Mouse (Mus musculus): ENCODE measurements around the gene Ak4. TPM values are rescaled to one million over a fixed set of nuclear protein-coding genes. Genes with fewer than 3 reads are reported as not detected.
A peak's percentile ranks its signal among the peaks of the same experiment; 100 is the strongest.

The Ak4 gene
- polyA plus RNA-seq, 1 experiment from 2014 or later = 11.6 TPM

DNA sequence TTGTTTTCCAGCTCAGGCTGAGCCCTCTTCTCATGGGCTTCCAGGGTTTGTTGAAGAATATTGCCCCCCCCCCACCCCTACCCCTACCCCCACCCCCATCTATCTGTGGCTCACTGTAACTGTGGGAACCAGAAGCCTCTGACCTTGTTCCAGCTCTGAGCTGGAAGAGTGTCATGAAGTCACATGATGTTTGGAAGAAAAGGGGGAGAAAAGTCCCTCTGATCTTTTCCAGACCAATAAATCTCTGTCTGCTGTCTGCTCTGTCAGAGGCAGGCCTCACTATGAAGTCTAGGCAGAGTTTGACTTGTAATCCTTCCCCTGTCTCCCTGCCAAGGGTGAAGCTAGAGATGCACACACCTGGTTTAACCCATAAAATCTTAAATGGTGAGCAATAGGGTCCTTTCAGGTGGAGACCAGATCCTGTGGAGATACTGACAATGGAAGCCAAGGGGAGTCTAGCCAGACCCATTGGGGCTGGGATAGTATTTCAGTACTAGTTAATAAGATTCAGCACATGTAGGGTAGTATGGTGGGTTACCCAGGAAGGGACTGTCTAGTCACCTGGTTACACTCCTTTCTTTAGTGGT is 74.6 kb downstream of the Ak4 start:
- Histone ChIP-seq H3K4me3 (ENCODE audit: low read depth, low read length) (no peak overlapping the region), H3K9me3 (ENCODE audit: control insufficient read depth, low read length) (no peaks in the 10 kb centered on the region), H3K27me3 (ENCODE audit: control insufficient read depth, insufficient read depth, low read length) (peaks cover 25% of the 10 kb centered on the region), H3K36me3 (ENCODE audit: control insufficient read depth, insufficient read depth, low read length) (no peaks in the 10 kb centered on the region), H3K4me1 (ENCODE audit: control insufficient read depth, insufficient read depth, low read length) (peaks cover 5% of the 10 kb centered on the region; the same call in 1 of the 2 replicates), H3K27ac (ENCODE audit: low read depth, low read length) (no peak overlapping the region), H3K9ac (ENCODE audit: low read length) (no peak overlapping the region), H3K4me2 (ENCODE audit: low read depth) (no peak overlapping the region)
- ATAC-seq (ENCODE audit: insufficient read depth, low FRiP score, low TSS enrichment) (no peak), DNase-seq (ENCODE audit: low spot score) (no peak)

DNA sequence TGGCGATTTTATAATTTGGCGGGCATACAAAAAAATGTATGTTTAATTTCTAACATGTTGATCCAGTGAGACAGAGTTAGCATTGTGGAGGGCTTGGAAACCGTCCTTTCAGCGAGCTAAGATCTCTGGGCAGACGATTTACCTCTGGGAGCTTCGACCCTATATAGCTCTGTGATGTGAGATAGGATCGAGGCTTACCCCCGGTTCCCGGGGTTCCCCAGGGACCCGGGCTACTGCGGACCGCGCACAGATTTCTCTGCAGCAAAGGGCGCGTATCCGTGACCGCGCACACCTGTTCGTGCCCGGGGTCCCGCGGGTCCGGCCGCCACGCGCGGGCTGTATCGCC is 77.1 kb downstream of the Ak4 start:
- peak overlapping the region; percentile 65 for H3K9ac ChIP-seq (ENCODE audit: low read length)
- H3K27me3 ChIP-seq (ENCODE audit: control insufficient read depth, insufficient read depth, low read length) = peaks cover 25% of the 10 kb centered on the region
- DNase-seq (ENCODE audit: low spot score) (no peak), ATAC-seq (ENCODE audit: insufficient read depth, low FRiP score, low TSS enrichment) (peak; percentile 39; the same call in 1 of the 2 replicates)
- H3K27ac ChIP-seq (ENCODE audit: low read depth, low read length) = no peak overlapping the region
- H3K4me1 ChIP-seq (ENCODE audit: control insufficient read depth, insufficient read depth, low read length) = peaks cover 5% of the 10 kb centered on the region; the same call in 1 of the 2 replicates
- peak overlapping the region; percentile 95 for H3K4me2 ChIP-seq (ENCODE audit: low read depth)
- no peaks in the 10 kb centered on the region for H3K36me3 ChIP-seq (ENCODE audit: control insufficient read depth, insufficient read depth, low read length)
- under 1% methylated on average over 28 of the region's 28 CpGs for WGBS
- no peaks in the 10 kb centered on the region for H3K9me3 ChIP-seq (ENCODE audit: control insufficient read depth, low read length)
- H3K4me3 ChIP-seq (ENCODE audit: low read depth, low read length) = peak overlapping the region; percentile 59

DNA sequence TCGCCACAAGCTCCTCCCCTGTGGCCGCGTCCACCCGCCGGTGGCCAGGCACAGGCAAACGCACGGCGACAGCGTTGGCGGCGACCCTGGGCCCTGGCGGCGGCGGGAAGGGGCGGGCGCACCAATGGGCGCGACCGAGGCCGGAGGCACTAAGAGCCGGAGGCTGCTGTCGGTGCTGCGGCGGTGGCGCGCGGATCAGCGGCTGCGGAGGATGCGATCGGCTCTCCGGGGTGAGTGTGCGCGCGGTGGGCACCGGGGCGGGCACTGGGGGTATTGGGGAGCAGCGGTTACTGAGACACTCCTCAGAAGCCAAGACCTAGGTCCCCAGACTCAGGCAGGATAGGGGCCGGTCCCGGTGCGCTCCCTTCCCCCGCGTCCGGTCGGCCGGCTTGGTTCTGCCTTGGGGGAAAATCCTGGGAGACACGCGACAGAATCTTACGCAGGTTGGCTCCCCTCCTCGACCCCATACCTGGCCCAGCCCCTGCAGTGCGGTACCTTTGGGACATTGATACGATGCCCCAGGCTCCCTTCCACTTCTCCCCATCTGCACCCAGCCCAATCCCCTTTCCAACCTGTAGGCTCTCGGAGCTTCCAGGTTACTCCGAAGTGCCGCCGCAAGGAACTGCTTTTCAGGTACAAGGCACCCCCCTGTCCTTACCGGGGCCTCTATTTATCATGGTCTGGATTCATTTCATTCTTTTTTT is 77.6 kb downstream of the Ak4 start, which contains the start of gene Dnajc6:
TSS of gene Dnajc6 (plus strand) at position 115 of the 704 bp plus-strand sequence.
- DNase-seq (ENCODE audit: low spot score) (peak; percentile 62), ATAC-seq (ENCODE audit: insufficient read depth, low FRiP score, low TSS enrichment) (peak; percentile 55)
- no peaks in the 10 kb centered on the region for H3K9me3 ChIP-seq (ENCODE audit: control insufficient read depth, low read length)
- H3K36me3 ChIP-seq (ENCODE audit: control insufficient read depth, insufficient read depth, low read length) = no peaks in the 10 kb centered on the region
- H3K4me1 ChIP-seq (ENCODE audit: control insufficient read depth, insufficient read depth, low read length) = peaks cover 5% of the 10 kb centered on the region; the same call in 1 of the 2 replicates
- peak within 1 kb of the TSS; percentile 95 for H3K4me2 ChIP-seq (ENCODE audit: low read depth)
- no peak within 1 kb of the TSS for H3K27ac ChIP-seq (ENCODE audit: low read depth, low read length)
- under 1% methylated on average over 55 of the region's 57 CpGs for WGBS
- peak within 1 kb of the TSS; percentile 59 for H3K4me3 ChIP-seq (ENCODE audit: low read depth, low read length)
- peaks cover 25% of the 10 kb centered on the region for H3K27me3 ChIP-seq (ENCODE audit: control insufficient read depth, insufficient read depth, low read length)
- peak within 1 kb of the TSS; percentile 65 for H3K9ac ChIP-seq (ENCODE audit: low read length)

DNA sequence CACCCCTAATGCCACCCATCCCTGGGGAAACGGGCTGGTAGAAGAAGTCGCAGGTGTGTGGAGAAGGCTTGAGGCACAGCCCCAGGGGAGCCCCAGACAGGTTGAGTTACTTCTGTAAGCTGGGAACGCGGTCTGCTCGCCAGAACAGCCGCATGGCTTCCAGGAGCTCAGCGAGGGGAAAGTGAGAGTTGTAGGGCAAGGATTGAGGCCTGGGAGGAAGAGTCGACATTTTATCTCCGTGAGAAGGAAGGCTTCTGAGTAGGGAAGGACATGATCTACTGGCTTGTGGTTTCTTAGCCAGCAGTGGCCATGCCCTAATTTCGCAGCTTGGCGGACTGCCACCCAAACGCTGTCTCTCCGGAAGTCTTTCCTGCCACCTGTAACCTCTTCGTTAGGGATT is 78.3 kb downstream of the Ak4 start:
- no peaks in the 10 kb centered on the region for H3K9me3 ChIP-seq (ENCODE audit: control insufficient read depth, low read length)
- H3K27me3 ChIP-seq (ENCODE audit: control insufficient read depth, insufficient read depth, low read length) = peaks cover 25% of the 10 kb centered on the region
- no peak overlapping the region for H3K9ac ChIP-seq (ENCODE audit: low read length)
- DNase-seq (ENCODE audit: low spot score) = peak; percentile 28
- 6% methylated on average over 14 of the region's 14 CpGs for WGBS
- H3K4me1 ChIP-seq (ENCODE audit: control insufficient read depth, insufficient read depth, low read length) = peaks cover 5% of the 10 kb centered on the region; the same call in 1 of the 2 replicates
- H3K4me3 ChIP-seq (ENCODE audit: low read depth, low read length) = peak overlapping the region; percentile 59
- H3K4me2 ChIP-seq (ENCODE audit: low read depth) = peak overlapping the region; percentile 95
- no peak for ATAC-seq (ENCODE audit: insufficient read depth, low FRiP score, low TSS enrichment)
- no peak overlapping the region for H3K27ac ChIP-seq (ENCODE audit: low read depth, low read length)
- H3K36me3 ChIP-seq (ENCODE audit: control insufficient read depth, insufficient read depth, low read length) = no peaks in the 10 kb centered on the region

GRCm38 (mm10) chr4:101504470-101505007 is 85.5 kb downstream of the Ak4 start:
- Histone ChIP-seq H3K4me1 (ENCODE audit: control insufficient read depth, insufficient read depth, low read length) (peaks cover 5% of the 10 kb centered on the region), H3K4me3 (ENCODE audit: low read depth, low read length) (no peak overlapping the region), H3K4me2 (ENCODE audit: low read depth) (no peak overlapping the region), H3K36me3 (ENCODE audit: control insufficient read depth, insufficient read depth, low read length) (no peaks in the 10 kb centered on the region), H3K27ac (ENCODE audit: low read depth, low read length) (no peak overlapping the region), H3K9me3 (ENCODE audit: control insufficient read depth, low read length) (no peaks in the 10 kb centered on the region), H3K9ac (ENCODE audit: low read length) (no peak overlapping the region), H3K27me3 (ENCODE audit: control insufficient read depth, insufficient read depth, low read length) (no peaks in the 10 kb centered on the region)
- no peak for DNase-seq (ENCODE audit: low spot score)
- no peak for ATAC-seq (ENCODE audit: insufficient read depth, low FRiP score, low TSS enrichment)
- WGBS = 70% methylated on average over 7 of the region's 7 CpGs

DNA sequence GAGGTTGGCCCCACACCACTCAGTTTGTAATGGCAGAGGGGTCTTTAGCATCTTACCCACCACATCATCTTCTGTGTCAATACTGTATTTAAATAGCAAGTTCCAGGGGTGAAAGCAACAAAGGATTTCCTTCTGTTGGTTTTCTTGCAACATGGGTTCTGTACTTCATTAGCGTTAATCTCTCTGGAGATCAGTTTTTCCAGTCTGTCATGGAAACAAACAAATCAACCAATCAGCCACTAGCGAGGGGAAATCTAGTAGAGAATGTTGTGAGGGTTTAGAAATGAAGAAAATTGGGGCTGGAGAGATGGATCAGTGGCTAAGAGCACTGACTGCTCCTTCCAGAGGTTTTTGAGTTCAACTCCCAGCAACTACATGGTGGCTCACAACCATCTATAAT is 86.9 kb downstream of the Ak4 start:
- peaks cover 5% of the 10 kb centered on the region for H3K4me1 ChIP-seq (ENCODE audit: control insufficient read depth, insufficient read depth, low read length)
- WGBS = 78% methylated on average over 2 of the region's 2 CpGs
- no peak overlapping the region for H3K4me2 ChIP-seq (ENCODE audit: low read depth)
- H3K27ac ChIP-seq (ENCODE audit: low read depth, low read length) = no peak overlapping the region
- H3K4me3 ChIP-seq (ENCODE audit: low read depth, low read length) = no peak overlapping the region
- ATAC-seq (ENCODE audit: insufficient read depth, low FRiP score, low TSS enrichment) (no peak), DNase-seq (ENCODE audit: low spot score) (no peak)
- no peaks in the 10 kb centered on the region for H3K36me3 ChIP-seq (ENCODE audit: control insufficient read depth, insufficient read depth, low read length)
- H3K27me3 ChIP-seq (ENCODE audit: control insufficient read depth, insufficient read depth, low read length) = no peaks in the 10 kb centered on the region
- no peak overlapping the region for H3K9ac ChIP-seq (ENCODE audit: low read length)
- H3K9me3 ChIP-seq (ENCODE audit: control insufficient read depth, low read length) = no peaks in the 10 kb centered on the region

GRCm38 (mm10) chr4:101506372-101506771 is 87.3 kb downstream of the Ak4 start:
- ATAC-seq (ENCODE audit: insufficient read depth, low FRiP score, low TSS enrichment) = no peak
- Histone ChIP-seq H3K4me2 (ENCODE audit: low read depth) (no peak overlapping the region), H3K9ac (ENCODE audit: low read length) (no peak overlapping the region), H3K27me3 (ENCODE audit: control insufficient read depth, insufficient read depth, low read length) (no peaks in the 10 kb centered on the region), H3K4me1 (ENCODE audit: control insufficient read depth, insufficient read depth, low read length) (peaks cover 5% of the 10 kb centered on the region), H3K36me3 (ENCODE audit: control insufficient read depth, insufficient read depth, low read length) (no peaks in the 10 kb centered on the region), H3K4me3 (ENCODE audit: low read depth, low read length) (no peak overlapping the region), H3K27ac (ENCODE audit: low read depth, low read length) (no peak overlapping the region), H3K9me3 (ENCODE audit: control insufficient read depth, low read length) (no peaks in the 10 kb centered on the region)
- DNase-seq (ENCODE audit: low spot score) = no peak

DNA sequence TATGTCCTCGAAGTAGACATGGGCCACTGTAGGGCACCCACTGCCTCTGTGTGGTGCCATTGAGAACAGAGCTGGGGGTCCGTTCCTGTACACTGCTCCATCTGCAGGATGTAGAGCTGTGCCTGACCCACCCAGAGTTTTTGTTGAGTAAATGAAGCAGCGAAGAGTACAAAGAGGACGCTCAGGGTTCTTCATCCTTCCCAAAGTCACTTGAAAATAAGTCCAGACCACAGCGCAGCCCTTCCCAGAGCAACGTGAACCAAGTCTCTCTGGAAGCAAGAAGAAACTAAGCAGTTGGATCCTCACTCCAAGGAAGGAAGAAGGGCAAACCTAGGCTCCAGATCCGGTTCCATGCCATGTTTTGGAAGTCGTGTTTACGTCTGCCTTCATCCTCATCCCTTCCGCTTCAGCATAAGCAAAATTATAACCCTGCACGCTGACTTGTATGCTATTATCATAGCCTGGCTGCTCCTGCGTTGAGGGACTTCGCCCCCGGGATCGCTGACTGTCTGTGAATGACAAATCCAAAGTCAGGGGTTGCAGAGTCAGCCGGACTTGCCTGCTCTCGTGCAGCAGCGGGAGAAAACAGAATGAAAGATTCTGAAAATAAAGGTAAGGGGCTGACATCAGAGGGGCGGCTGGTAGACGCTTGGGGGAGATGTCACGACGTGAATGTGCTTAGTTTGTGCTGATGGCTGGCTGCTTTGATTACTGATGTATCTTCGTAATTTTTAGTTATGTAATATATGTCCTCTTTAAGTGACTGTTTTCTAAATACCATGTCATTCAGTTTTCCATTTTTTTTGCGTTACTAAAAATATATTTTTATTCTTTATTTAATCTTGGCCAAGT is 88.7 kb downstream of the Ak4 start:
- Histone ChIP-seq H3K4me2 (ENCODE audit: low read depth) (peak overlapping the region; percentile 82), H3K4me1 (ENCODE audit: control insufficient read depth, insufficient read depth, low read length) (peaks cover 5% of the 10 kb centered on the region), H3K27me3 (ENCODE audit: control insufficient read depth, insufficient read depth, low read length) (no peaks in the 10 kb centered on the region), H3K4me3 (ENCODE audit: low read depth, low read length) (peak overlapping the region; percentile 38), H3K27ac (ENCODE audit: low read depth, low read length) (no peak overlapping the region), H3K9ac (ENCODE audit: low read length) (0 out of 2 replicates have a peak overlapping the region, but pooled peaks have one; percentile 30), H3K36me3 (ENCODE audit: control insufficient read depth, insufficient read depth, low read length) (no peaks in the 10 kb centered on the region), H3K9me3 (ENCODE audit: control insufficient read depth, low read length) (no peaks in the 10 kb centered on the region)
- WGBS = 9% methylated on average over 24 of the region's 24 CpGs
- peak; percentile 24; the same call in 1 of the 2 replicates for ATAC-seq (ENCODE audit: insufficient read depth, low FRiP score, low TSS enrichment)
- DNase-seq (ENCODE audit: low spot score) = peak; percentile 75

Measured in neural tube, embryonic 11.5 days (tissue).